Mouse (Mus musculus) layer of hippocampus, postnatal 10 days (tissue): ENCODE results near the gene B3galt5. TPM values are rescaled to one million over a fixed set of nuclear protein-coding genes. Genes with fewer than 3 reads are reported as not detected.
"Not testable (repeated sequence)": the region's sequence is repeated elsewhere in the genome, so short reads cannot be mapped to it uniquely, and the experiment has no call there.

ENCODE experiments used
- DNase-seq, 2 experiments: peaks; one replicate each; pipeline ENCODE4 v3.0.0; 2021; ENCODE audit warnings: low spot score in 2 of 2
- total RNA-seq, 2 experiments: library from RNA; stranded (reverse); gene quantifications; 2 replicates each; pipeline ENCODE4 v1.2.3; 2021

Gene B3galt5
- total RNA-seq, 2 experiments from 2014 or later, result 16.7 to 17.2 TPM

GRCm38 (mm10) chr16:96252146-96252545 is 16.5 kb downstream of the B3galt5 start:
- DNase-seq, result peak in 1 of 2 experiments; percentile 10

GRCm38 (mm10) chr16:96258429-96258828 is 22.8 kb downstream of the B3galt5 start:
- DNase-seq, result no peak

GRCm38 (mm10) chr16:96271736-96272135 is 36.1 kb downstream of the B3galt5 start:
- DNase-seq, result no peak

- no peak for DNase-seq
Measured at GRCm38 (mm10) chr16:96272929-96273619, 37.5 kb downstream of the B3galt5 start.

GRCm38 (mm10) chr16:96276596-96276995 is 41.0 kb downstream of the B3galt5 start:
- DNase-seq, result no peak

GRCm38 (mm10) chr16:96278491-96279224 is 43.1 kb downstream of the B3galt5 start:
- peak; percentile 20 to 38 for DNase-seq

GRCm38 (mm10) chr16:96280719-96281605 is 45.4 kb downstream of the B3galt5 start:
- DNase-seq, result peak; percentile 60

GRCm38 (mm10) chr16:96282566-96282965 is 47.0 kb downstream of the B3galt5 start:
- DNase-seq, result no peak

GRCm38 (mm10) chr16:96291885-96292284 is 56.3 kb downstream of the B3galt5 start:
- no peak for DNase-seq

GRCm38 (mm10) chr16:96292530-96293173 is 57.1 kb downstream of the B3galt5 start:
- no peak for DNase-seq

- no peak for DNase-seq
Measured at GRCm38 (mm10) chr16:96298075-96298474, 62.5 kb downstream of the B3galt5 start.

GRCm38 (mm10) chr16:96298574-96298973 is 63.0 kb downstream of the B3galt5 start:
- no peak for DNase-seq

GRCm38 (mm10) chr16:96303356-96303755 is 67.8 kb downstream of the B3galt5 start:
- DNase-seq, result no peak

- no peak for DNase-seq
Measured at GRCm38 (mm10) chr16:96304438-96304837, 68.8 kb downstream of the B3galt5 start.

GRCm38 (mm10) chr16:96306905-96307304 is 71.3 kb downstream of the B3galt5 start:
- DNase-seq, result no peak

GRCm38 (mm10) chr16:96317803-96318202 is 82.2 kb downstream of the B3galt5 start:
- DNase-seq, result no peak

GRCm38 (mm10) chr16:96322739-96323138 is 87.1 kb downstream of the B3galt5 start:
- DNase-seq, result no peak

GRCm38 (mm10) chr16:96323166-96323565 is 87.6 kb downstream of the B3galt5 start:
- no peak for DNase-seq

- DNase-seq, result peak; percentile 33 to 58
Measured at GRCm38 (mm10) chr16:96326110-96326999, 90.8 kb downstream of the B3galt5 start.

- not testable (repeated sequence) for DNase-seq
Measured at GRCm38 (mm10) chr16:96327251-96327650, 91.7 kb downstream of the B3galt5 start.
